In the genomic region with DNA sequence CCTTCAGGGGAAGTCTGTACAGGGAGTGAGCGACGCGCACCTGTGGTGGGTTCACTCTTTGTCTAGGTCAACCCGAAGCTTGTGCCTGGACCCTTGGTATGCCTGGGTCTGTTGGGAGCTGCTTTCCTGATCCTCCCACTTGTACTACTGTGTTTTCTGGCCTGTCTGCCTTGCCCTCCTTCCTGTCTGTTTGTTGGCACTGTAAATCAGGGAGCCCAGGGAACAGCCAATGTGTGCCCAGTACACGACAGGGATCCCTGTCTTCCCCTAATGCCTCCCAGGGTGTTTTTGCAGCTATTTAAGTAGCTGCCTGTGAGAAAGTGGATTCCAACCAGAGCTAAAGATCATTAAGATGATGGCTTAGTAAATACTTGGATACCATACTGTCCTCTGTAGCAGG, we compare ENCODE assay signal across 28 mouse cellular contexts. TPM values are rescaled to one million over a fixed set of nuclear protein-coding genes. Genes with fewer than 3 reads are reported as not detected.
"Had no signal": no experiment of that assay in that cellular context is flagged by ENCODE, and none has a peak within 500 bp of the region (broad histone marks: within the 10 kb centered on the region; RNA-seq: fewer than 3 reads in every experiment).

No protein-coding gene starts in this region.

- H3K27ac ChIP-seq: heart, embryonic 10.5 days; hindbrain, embryonic 10.5 days; hindbrain, embryonic 12.5 days; hindbrain, embryonic 14.5 days; intestine, embryonic 15.5 days; layer of hippocampus, adult 2 months; left cerebral cortex, adult 2 months; limb, embryonic 10.5 days; limb, embryonic 12.5 days; liver, embryonic 13.5 days; liver, embryonic 15.5 days had no signal

- H3K4me2 ChIP-seq: heart, embryonic 12.5 days; hindbrain, embryonic 12.5 days; hindbrain, embryonic 14.5 days; intestine, embryonic 15.5 days; limb, embryonic 12.5 days; liver, embryonic 11.5 days; liver, embryonic 13.5 days; liver, embryonic 15.5 days had no signal

- H3K9ac ChIP-seq: heart, embryonic 12.5 days; hindbrain, embryonic 12.5 days; hindbrain, embryonic 14.5 days; intestine, embryonic 15.5 days; limb, embryonic 12.5 days; liver, embryonic 13.5 days; liver, embryonic 15.5 days; liver, postnatal 0 days had no signal

- H3K4me3 ChIP-seq: heart, embryonic 10.5 days; heart, embryonic 12.5 days; hindbrain, embryonic 10.5 days; hindbrain, embryonic 12.5 days; intestine, embryonic 15.5 days; layer of hippocampus, adult 2 months; left cerebral cortex, adult 2 months; limb, embryonic 10.5 days; limb, embryonic 12.5 days; liver, embryonic 13.5 days; liver, embryonic 15.5 days had no signal

- H3K36me3 ChIP-seq: intestine, embryonic 15.5 days; limb, embryonic 12.5 days; liver, embryonic 13.5 days; liver, embryonic 15.5 days had no signal

- DNase-seq: heart, adult 18-20 months; heart, postnatal 10 days; heart, postnatal 4 days; kidney, adult 18-20 months; kidney, adult 8-10 months; kidney, postnatal 10 days; kidney, postnatal 25 days; kidney, postnatal 4 days; liver; liver, embryonic 13.5 days; liver, postnatal 0 days; lung, adult 2 months had no signal

- ATAC-seq: hindbrain, embryonic 16.5 days; inflammation-experienced regulatory T-cells, adult 6 months; intestine, embryonic 15.5 days; intestine, postnatal 0 days; liver, postnatal 0 days had no signal

- H3K9me3 ChIP-seq: heart, embryonic 10.5 days; heart, embryonic 12.5 days; hindbrain, embryonic 10.5 days; hindbrain, embryonic 12.5 days; intestine, embryonic 15.5 days; limb, embryonic 10.5 days; limb, embryonic 12.5 days; liver, embryonic 13.5 days; liver, embryonic 15.5 days had no signal

- H3K4me1 ChIP-seq: heart, embryonic 10.5 days; heart, embryonic 12.5 days; hindbrain, embryonic 10.5 days; hindbrain, embryonic 12.5 days; intestine, embryonic 15.5 days; limb, embryonic 10.5 days; limb, embryonic 12.5 days had no signal

- H3K27me3 ChIP-seq: heart, embryonic 12.5 days; hindbrain, embryonic 12.5 days; intestine, embryonic 15.5 days; limb, embryonic 12.5 days had no signal

RNA-seq across cellular contexts. Expression of gene Rragd, which starts 14.7 kb away (rescaled TPM):
- total RNA-seq: granulocyte monocyte progenitor cell, adult 5-6 weeks had no signal
